Comparison of ENCODE assay signal across 29 mouse cellular contexts in genomic region chr10:57566221-57566620, GRCm38 (mm10). TPM values are rescaled to one million over a fixed set of nuclear protein-coding genes. Genes with fewer than 3 reads are reported as not detected.
DNase-seq lines count a peak whose midpoint lies in the region; ATAC-seq and TF ChIP-seq lines count a peak whose summit lies in the region.
"Had no signal": no experiment of that assay in that cellular context is flagged by ENCODE, and none has a peak within 500 bp of the region (broad histone marks: within the 10 kb centered on the region; RNA-seq: fewer than 3 reads in every experiment).

No protein-coding gene starts in this region.

- H3K4me1 ChIP-seq in stomach, embryonic 15.5 days, result no peaks in the 10 kb centered on the region
- no peaks in the 10 kb centered on the region for H3K4me1 ChIP-seq in stomach, postnatal 0 days (replicated peaks; ENCODE audit: control insufficient read depth, insufficient read depth)
- peaks cover 0 to 4% of the 10 kb centered on the region in 2 experiments; a peak in 2 of 4 replicates for H3K4me1 ChIP-seq in MEL (ENCODE audit: control insufficient read depth in 1 of 2, insufficient read depth in 2 of 2, low read length in 2 of 2)
- H3K4me1 ChIP-seq: embryonic facial prominence, embryonic 15.5 days; hindbrain, embryonic 13.5 days; limb, embryonic 15.5 days had no signal

- TF ChIP-seq POLR2A in MEL (IDR thresholded peaks at IDR 0.05; ENCODE audit: control insufficient read depth in 1 of 2, insufficient read depth in 1 of 2, low read depth in 1 of 2, low read length in 2 of 2, poor library complexity in 1 of 2), result no peak

- DNase-seq in CD4-positive, CD25-positive, alpha-beta regulatory T cell, adult 2 months (ENCODE audit: low read depth, low spot score), result peak; percentile 12
- DNase-seq in stomach, postnatal 0 days (ENCODE audit: low spot score), result no peak
- DNase-seq in MEL (ENCODE audit: low read depth, low spot score), result peak; percentile 30
- no peak for DNase-seq in left cerebral cortex, adult 8-10 months (ENCODE audit: low spot score in 2 of 2)
- no peak for DNase-seq in left cerebral cortex, postnatal 10 days (ENCODE audit: extremely low spot score in 1 of 2, low spot score in 2 of 2)
- DNase-seq: adrenal gland, adult 8-10 months; cerebellum, adult 18-20 months; cerebellum, postnatal 14 days; embryo, embryonic 11 days; heart, postnatal 14 days; kidney, adult 18-20 months; layer of hippocampus, adult 9-11 months; left cerebral cortex, postnatal 4 days; lung, adult 18-20 months; lung, postnatal 14 days had no signal

- ATAC-seq in CD4-positive, CD25-positive, alpha-beta regulatory T cell, adult 4 months, result no peak
- ATAC-seq in stomach, embryonic 15.5 days (ENCODE audit: insufficient read depth, low FRiP score, low read depth), result 0 out of 2 replicates have a peak, but pooled peaks have one; percentile 31
- ATAC-seq in stomach, postnatal 0 days (ENCODE audit: low FRiP score, low TSS enrichment), result no peak
- peak; percentile 57 for ATAC-seq in megakaryocyte, adult 5-6 weeks (ENCODE audit: poor library complexity, severe bottlenecking)
- ATAC-seq: activated CD4-positive, CD25-positive, alpha-beta regulatory T cell, adult 4 months; forebrain, embryonic 14.5 days; inflammation-experienced regulatory T-cells, adult 6 months had no signal

- intact Hi-C loops in left cerebral cortex, postnatal 10 days (cut with DNase I), result no loop called here

- no peak for TF ChIP-seq CTCF in stomach, postnatal 0 days (IDR thresholded peaks at IDR 0.05; ENCODE audit: low read depth)
- no peak for TF ChIP-seq CTCF in MEL (IDR thresholded peaks at IDR 0.05 in 2 of 3, conservative IDR thresholded peaks at IDR 0.05 in 1 of 3; ENCODE audit: control insufficient read depth in 1 of 3, insufficient read depth in 1 of 3, low read depth in 2 of 3, low read length in 3 of 3, poor library complexity in 1 of 3, severe bottlenecking in 1 of 3)

- H3K9ac ChIP-seq in stomach, embryonic 15.5 days, result no peak overlapping the region
- H3K9ac ChIP-seq in stomach, postnatal 0 days (ENCODE audit: low read length), result no peak overlapping the region
- H3K9ac ChIP-seq in MEL (ENCODE audit: control insufficient read depth, low read depth, low read length, poor library complexity, severe bottlenecking), result no peak overlapping the region
- H3K9ac ChIP-seq: embryonic facial prominence, embryonic 15.5 days; hindbrain, embryonic 13.5 days; limb, embryonic 15.5 days had no signal

- no peaks in the 10 kb centered on the region for H3K36me3 ChIP-seq in stomach, embryonic 15.5 days
- no peaks in the 10 kb centered on the region for H3K36me3 ChIP-seq in stomach, postnatal 0 days (ENCODE audit: control insufficient read depth, insufficient read depth, low read length)
- H3K36me3 ChIP-seq in MEL (ENCODE audit: control insufficient read depth in 1 of 2, insufficient read depth in 2 of 2, low read length in 2 of 2), result no peaks in the 10 kb centered on the region
- H3K36me3 ChIP-seq: embryonic facial prominence, embryonic 15.5 days; G1E; hindbrain, embryonic 13.5 days; limb, embryonic 15.5 days had no signal

- no peak for TF ChIP-seq EP300 in stomach, postnatal 0 days (optimal IDR thresholded peaks at IDR 0.05)
- TF ChIP-seq EP300 in MEL (IDR thresholded peaks at IDR 0.05; ENCODE audit: low read depth in 1 of 2, low read length in 2 of 2), result no peak

- H3K4me3 ChIP-seq in stomach, embryonic 15.5 days (replicated peaks), result no peak overlapping the region
- no peak overlapping the region for H3K4me3 ChIP-seq in stomach, postnatal 0 days (ENCODE audit: low read depth, low read length)
- no peak overlapping the region for H3K4me3 ChIP-seq in MEL (ENCODE audit: control insufficient read depth in 1 of 2, insufficient read depth in 1 of 2, low read depth in 2 of 2, low read length in 2 of 2)
- H3K4me3 ChIP-seq: embryonic facial prominence, embryonic 15.5 days; hindbrain, embryonic 13.5 days; limb, embryonic 15.5 days; megakaryocyte, embryonic 14.5 days had no signal

- H3K27me3 ChIP-seq in stomach, embryonic 15.5 days (replicated peaks), result no peaks in the 10 kb centered on the region
- H3K27me3 ChIP-seq in stomach, postnatal 0 days (ENCODE audit: control insufficient read depth, insufficient read depth, low read length), result no peaks in the 10 kb centered on the region
- no peaks in the 10 kb centered on the region for H3K27me3 ChIP-seq in MEL (ENCODE audit: control insufficient read depth in 1 of 2, insufficient read depth in 2 of 2, low read length in 2 of 2)
- H3K27me3 ChIP-seq: CH12.LX; embryonic facial prominence, embryonic 15.5 days; hindbrain, embryonic 13.5 days; limb, embryonic 15.5 days; megakaryocyte, embryonic 14.5 days had no signal

- WGBS in stomach, embryonic 15.5 days, result 50% methylated on average over 1 of the region's 1 CpGs
- 58% methylated on average over 1 of the region's 1 CpGs for WGBS in stomach, postnatal 0 days

- no peak overlapping the region for H3K27ac ChIP-seq in stomach, embryonic 15.5 days
- H3K27ac ChIP-seq in stomach, postnatal 0 days (replicated peaks), result no peak overlapping the region
- H3K27ac ChIP-seq in MEL (ENCODE audit: control insufficient read depth, low read depth, low read length), result no peak overlapping the region
- H3K27ac ChIP-seq: embryonic facial prominence, embryonic 15.5 days; hindbrain, embryonic 13.5 days; kidney, postnatal 0 days; limb, embryonic 15.5 days had no signal

- no peaks in the 10 kb centered on the region for H3K79me2 ChIP-seq in MEL (ENCODE audit: control insufficient read depth, insufficient read depth, low read length, poor library complexity)

- H3K4me2 ChIP-seq in stomach, embryonic 15.5 days, result no peak overlapping the region
- no peak overlapping the region for H3K4me2 ChIP-seq in stomach, postnatal 0 days (replicated peaks; ENCODE audit: low read depth)
- H3K4me2 ChIP-seq: embryonic facial prominence, embryonic 15.5 days; heart, embryonic 11.5 days; hindbrain, embryonic 13.5 days; limb, embryonic 15.5 days had no signal

- no peaks in the 10 kb centered on the region for H3K9me3 ChIP-seq in stomach, embryonic 15.5 days
- no peaks in the 10 kb centered on the region for H3K9me3 ChIP-seq in stomach, postnatal 0 days (ENCODE audit: control insufficient read depth, low read length)
- no peaks in the 10 kb centered on the region for H3K9me3 ChIP-seq in MEL (replicated peaks; ENCODE audit: insufficient read depth, low read length)
- H3K9me3 ChIP-seq: embryonic facial prominence, embryonic 15.5 days; G1E; hindbrain, embryonic 13.5 days; limb, embryonic 15.5 days; megakaryocyte, embryonic 14.5 days had no signal

- no peak for TF ChIP-seq RAD21 in MEL (IDR thresholded peaks at IDR 0.05; ENCODE audit: low read depth, low read length)

TF ChIP-seq in MEL, 35 proteins besides CTCF, POLR2A, EP300 and RAD21:
- TF ChIP-seq ZNF384 (IDR thresholded peaks at IDR 0.05; ENCODE audit: low read depth, low read length) (no peak), NRF1 (IDR thresholded peaks at IDR 0.05; ENCODE audit: insufficient read depth, low read depth, low read length, poor library complexity, severe bottlenecking) (no peak), MEF2A (IDR thresholded peaks at IDR 0.05; ENCODE audit: extremely low read depth, insufficient replicate concordance, low read depth, low read length, poor library complexity, severe bottlenecking) (no peak), ZMIZ1 (IDR thresholded peaks at IDR 0.05; ENCODE audit: low read depth, low read length) (no peak), MAFK (IDR thresholded peaks at IDR 0.05; ENCODE audit: borderline replicate concordance, low read depth, low read length) (no peak), UBTF (IDR thresholded peaks at IDR 0.05; ENCODE audit: borderline replicate concordance, insufficient read depth, low read depth, low read length) (no peak), GATA1 (IDR thresholded peaks at IDR 0.05; ENCODE audit: low read depth, low read length) (no peak), SMC3 (IDR thresholded peaks at IDR 0.05; ENCODE audit: low read depth, low read length) (no peak), CHD2 (IDR thresholded peaks at IDR 0.05; ENCODE audit: low read length) (no peak), GABPA (IDR thresholded peaks at IDR 0.05; ENCODE audit: low read depth, low read length) (no peak), MAZ (IDR thresholded peaks at IDR 0.05; ENCODE audit: low read depth, low read length) (no peak), KAT2A (conservative IDR thresholded peaks at IDR 0.05; ENCODE audit: low read depth, low read length) (no peak), ZKSCAN1 (IDR thresholded peaks at IDR 0.05; ENCODE audit: low read depth, low read length) (no peak), MYC (IDR thresholded peaks at IDR 0.05; ENCODE audit: low read depth, low read length) (no peak), E2F4 (IDR thresholded peaks at IDR 0.05; ENCODE audit: borderline replicate concordance, low read depth, low read length) (no peak), CHD1 (IDR thresholded peaks at IDR 0.05; ENCODE audit: low read depth, low read length) (no peak)

RNA-seq across cellular contexts. Expression of gene Serinc1, which starts 33.9 kb away (rescaled TPM):
- 100 to 1,000 TPM; 123 to 131 TPM for polyA plus RNA-seq in CD4-positive, CD25-positive, alpha-beta regulatory T cell, adult 4 months (2017; shearing (Covaris generic))
- polyA plus RNA-seq in stomach, embryonic 15.5 days (2015; fragmentation: Nextera tagmentation; extraction: Ambion mirVana), result 127 and 132 TPM in 2 replicates
- polyA plus RNA-seq in stomach, postnatal 0 days (2015; fragmentation: Nextera tagmentation; extraction: Ambion mirVana), result 84.0 and 86.5 TPM in 2 replicates
- total RNA-seq in MEL (2012; rRNA removed), result 35.4 and 38.3 TPM in 2 replicates
- polyA plus RNA-seq in MEL (2012; ENCODE audit: insufficient read depth in 1 of 2, insufficient read length in 2 of 2, low read depth in 1 of 2, low replicate concordance in 2 of 2, missing spikeins in 1 of 2), result 10 to 100 TPM in 1 of 2 experiments, not detected in 1; 42.8 TPM
- 113 and 129 TPM in 2 replicates for total RNA-seq in megakaryocyte, adult 5-6 weeks (2015)
- 102 and 108 TPM in 2 replicates for total RNA-seq in megakaryocyte, adult 5-6 weeks (2017)
- total RNA-seq in left cerebral cortex, adult 8-10 months (2022), result 1,000 to 10,000 TPM in 2 of 4 experiments, 100 to 1,000 TPM in 2; 954 to 1,075 (median 998) TPM
- 100 to 1,000 TPM; 926 to 943 TPM for total RNA-seq in left cerebral cortex, postnatal 10 days (2021)

Comparison
In these comparisons a context has a peak if more than half of its experiments do, and no peak if none do; other contexts are left out.
1. ATAC-seq: peak in stomach, embryonic 15.5 days (single experiment) and megakaryocyte, adult 5-6 weeks (single experiment); none in CD4-positive, CD25-positive, alpha-beta regulatory T cell, adult 4 months (single experiment) and stomach, postnatal 0 days (single experiment).
2. DNase-seq: peak in CD4-positive, CD25-positive, alpha-beta regulatory T cell, adult 2 months (single experiment) and MEL (single experiment); none in stomach, postnatal 0 days (single experiment), left cerebral cortex, adult 8-10 months (0 of 2) and left cerebral cortex, postnatal 10 days (0 of 2).
3. RNA of gene Serinc1, which starts 33.9 kb away (total RNA-seq): 954 to 1,075 TPM in left cerebral cortex, adult 8-10 months and 926 to 943 TPM in left cerebral cortex, postnatal 10 days; 102 to 129 TPM in megakaryocyte, adult 5-6 weeks and 35.4 to 38.3 TPM in MEL; every median in the first group is over 4 times any median in the second.